Mouse (Mus musculus) erythroblast, embryonic 14.5 days (primary cell): Measurements from ENCODE around the gene Cacna1c.

Experiments
- GATA1 ChIP-seq: IDR thresholded peaks from 2 replicates; pipeline ENCODE4 v1.6.1; 2012; ENCODE audit warnings: low read length, inconsistent platforms, mixed read lengths
- TAL1 ChIP-seq: IDR thresholded peaks from 3 replicates; pipeline ENCODE4 v1.6.1; 2012; ENCODE audit warnings: low read length, inconsistent platforms, mixed read lengths

- TF ChIP-seq TAL1 (no peak), GATA1 (no peak)
Measured at GRCm38 (mm10) chr6:119084532-119084931, 111.7 kb downstream of the Cacna1c start.
